Mouse (Mus musculus): ENCODE results near the gene Brk1.

Brk1 gene

GRCm38 (mm10) chr6:113660492-113661352, 56.1 kb downstream of the Brk1 start:
- DNase-seq (ENCODE audit: low spot score): peak; percentile 53

GRCm38 (mm10) chr6:113661353-113662241, 57.0 kb downstream of the Brk1 start:
- peak; percentile 64 for DNase-seq (ENCODE audit: low spot score)

GRCm38 (mm10) chr6:113662964-113663700, 58.6 kb downstream of the Brk1 start:
- DNase-seq (ENCODE audit: low spot score): no peak

- no peak for DNase-seq (ENCODE audit: low spot score)
Observed at GRCm38 (mm10) chr6:113664305-113664704, 59.7 kb downstream of the Brk1 start.
